Mouse (Mus musculus) CH12.LX (cell line): ENCODE results near the gene Rsph10b. TPM values are rescaled to one million over a fixed set of nuclear protein-coding genes. Genes with fewer than 3 reads are reported as not detected.
A peak's percentile ranks its signal among the peaks of the same experiment; 100 is the strongest.

Experiments used
- DNase-seq: peaks from one replicate; pipeline ENCODE4 v3.0.0-alpha.2; 2013; ENCODE audit errors: extremely low read depth
- H3K27ac ChIP-seq: 2 replicates; pipeline ENCODE4 v1.5.1; 2012; ENCODE audit warnings: low read depth, mild to moderate bottlenecking, control low read depth, moderate library complexity; ENCODE audit not compliant: insufficient read depth
- H3K27me3 ChIP-seq: replicated peaks from 2 replicates; pipeline ENCODE3; 2012; ENCODE audit warnings: inconsistent platforms
- H3K36me3 ChIP-seq, 2 experiments: replicated peaks in 1 of 2; 2 replicates each; pipeline versions ENCODE3 to v1.6.1; 2012; ENCODE audit warnings: inconsistent platforms in 1 of 2, low read length in 1 of 2, mild to moderate bottlenecking in 1 of 2, mixed read lengths in 1 of 2, moderate library complexity in 1 of 2; ENCODE audit not compliant: control insufficient read depth in 1 of 2, insufficient read depth in 1 of 2
- H3K4me1 ChIP-seq, 2 experiments: 2 replicates each; pipeline ENCODE4 v1.6.1; 2012; ENCODE audit warnings: inconsistent platforms in 1 of 2, moderate library complexity in 1 of 2; ENCODE audit not compliant: insufficient read depth in 2 of 2, control insufficient read depth in 1 of 2
- H3K4me2 ChIP-seq: 2 replicates; pipeline ENCODE4 v1.6.1; 2012; ENCODE audit warnings: low read depth, mild to moderate bottlenecking, control low read depth; ENCODE audit not compliant: poor library complexity, insufficient read depth, severe bottlenecking
- H3K4me3 ChIP-seq, 3 experiments: fragments of 150-350 bp in 1 of 3; sonication (generic) in 1 of 3; replicated peaks in 1 of 3; 2 replicates each; pipeline versions ENCODE3 to v1.5.1; 2011 to 2012; ENCODE audit warnings: low read depth in 2 of 3, low read length in 2 of 3, mild to moderate bottlenecking in 2 of 3, moderate library complexity in 2 of 3, control low read depth in 1 of 3, improper control_type of control experiment in 1 of 3, inconsistent platforms in 1 of 3, mixed read lengths in 1 of 3; ENCODE audit not compliant: poor library complexity in 1 of 3
- H3K79me2 ChIP-seq: replicated peaks from 2 replicates; pipeline ENCODE4 v1.6.1; 2012; ENCODE audit warnings: mild to moderate bottlenecking, moderate library complexity; ENCODE audit not compliant: control insufficient read depth, poor library complexity, insufficient read depth, severe bottlenecking; ENCODE audit errors: extremely low read depth
- H3K9ac ChIP-seq: 2 replicates; pipeline ENCODE4 v1.6.1; 2012; ENCODE audit warnings: low read depth, mild to moderate bottlenecking, control low read depth, moderate library complexity; ENCODE audit not compliant: insufficient read depth
- H3K9me3 ChIP-seq: replicated peaks from 2 replicates; pipeline ENCODE3; 2012; ENCODE audit warnings: low read length, inconsistent platforms, mixed read lengths
- BHLHE40 ChIP-seq: IDR thresholded peaks from 2 replicates; pipeline ENCODE4 v1.6.1; 2011; ENCODE audit warnings: mild to moderate bottlenecking, low read depth, low read length, improper control_type of control experiment
- CHD1 ChIP-seq: IDR thresholded peaks from 2 replicates; pipeline ENCODE4 v1.6.1; 2012; ENCODE audit warnings: low read depth, low read length, improper control_type of control experiment, inconsistent platforms
- CHD2 ChIP-seq: IDR thresholded peaks from 2 replicates; pipeline ENCODE4 v1.6.1; 2011; ENCODE audit warnings: low read length, improper control_type of control experiment
- CTCF ChIP-seq, 2 experiments: IDR thresholded peaks in 1 of 2; conservative IDR thresholded peaks in 1 of 2; 2 replicates each; pipeline ENCODE4 v1.5.1; 2011 to 2012; ENCODE audit warnings: low read depth in 2 of 2, low read length in 2 of 2, improper control_type of control experiment in 1 of 2, inconsistent platforms in 1 of 2, mild to moderate bottlenecking in 1 of 2, moderate library complexity in 1 of 2
- E2F4 ChIP-seq: IDR thresholded peaks from 2 replicates; pipeline ENCODE4 v1.6.1; 2011; ENCODE audit warnings: low read depth, low read length, improper control_type of control experiment; ENCODE audit not compliant: insufficient replicate concordance
- ELF1 ChIP-seq: IDR thresholded peaks from 2 replicates; pipeline ENCODE4 v1.6.1; 2014; ENCODE audit warnings: low read depth, mild to moderate bottlenecking, inconsistent platforms, low read length, improper control_type of control experiment
- EP300 ChIP-seq: IDR thresholded peaks from 2 replicates; pipeline ENCODE4 v1.6.1; 2011; ENCODE audit warnings: low read length, improper control_type of control experiment
- ETS1 ChIP-seq: conservative IDR thresholded peaks from 2 replicates; pipeline ENCODE4 v1.6.1; 2012; ENCODE audit warnings: low read depth, mild to moderate bottlenecking, inconsistent platforms, low read length, improper control_type of control experiment, moderate library complexity
- GABPA ChIP-seq: IDR thresholded peaks from 2 replicates; pipeline ENCODE4 v1.6.1; 2012; ENCODE audit warnings: low read depth, low read length, improper control_type of control experiment, inconsistent platforms; ENCODE audit not compliant: insufficient replicate concordance
- HCFC1 ChIP-seq: IDR thresholded peaks from 2 replicates; pipeline ENCODE4 v1.6.1; 2012; ENCODE audit warnings: low read depth, mild to moderate bottlenecking, inconsistent platforms, low read length, improper control_type of control experiment
- IRF4 ChIP-seq: IDR thresholded peaks from 2 replicates; pipeline ENCODE4 v1.6.1; 2014; ENCODE audit warnings: low read depth, mild to moderate bottlenecking, inconsistent platforms, low read length, improper control_type of control experiment
- JUN ChIP-seq: IDR thresholded peaks from 2 replicates; pipeline ENCODE4 v1.6.1; 2011; ENCODE audit warnings: low read depth, mild to moderate bottlenecking, low read length, improper control_type of control experiment, moderate library complexity; ENCODE audit not compliant: insufficient read depth
- JUND ChIP-seq: conservative IDR thresholded peaks from 2 replicates; pipeline ENCODE4 v1.6.1; 2011; ENCODE audit warnings: low read depth, low read length, improper control_type of control experiment
- MAFK ChIP-seq: IDR thresholded peaks from 2 replicates; pipeline ENCODE4 v1.6.1; 2011; ENCODE audit warnings: low read length, improper control_type of control experiment; ENCODE audit not compliant: insufficient replicate concordance
- MAX ChIP-seq: IDR thresholded peaks from 2 replicates; pipeline ENCODE4 v1.6.1; 2011; ENCODE audit warnings: low read length, improper control_type of control experiment
- MAZ ChIP-seq: IDR thresholded peaks from 2 replicates; pipeline ENCODE4 v1.6.1; 2012; ENCODE audit warnings: low read depth, mild to moderate bottlenecking, inconsistent platforms, low read length, improper control_type of control experiment, moderate library complexity
- MEF2A ChIP-seq: IDR thresholded peaks from 2 replicates; pipeline ENCODE4 v1.6.1; 2014; ENCODE audit warnings: low read depth, mild to moderate bottlenecking, inconsistent platforms, low read length, improper control_type of control experiment, borderline replicate concordance
- MXI1 ChIP-seq: IDR thresholded peaks from 2 replicates; pipeline ENCODE4 v1.6.1; 2011; ENCODE audit warnings: mild to moderate bottlenecking, low read depth, low read length, improper control_type of control experiment
- MYC ChIP-seq: IDR thresholded peaks from 2 replicates; pipeline ENCODE4 v1.6.1; 2011; ENCODE audit warnings: low read depth, mild to moderate bottlenecking, improper control_type of control experiment, low read length
- NELFE ChIP-seq: IDR thresholded peaks from 2 replicates; pipeline ENCODE4 v1.6.1; 2011; ENCODE audit warnings: low read depth, low read length, improper control_type of control experiment
- POLR2A ChIP-seq: IDR thresholded peaks from 2 replicates; pipeline ENCODE4 v1.6.1; 2011; ENCODE audit warnings: low read depth, mild to moderate bottlenecking, improper control_type of control experiment, low read length
- POLR2AphosphoS2 ChIP-seq: IDR thresholded peaks from 2 replicates; pipeline ENCODE4 v1.6.1; 2011; ENCODE audit warnings: low read depth, low read length, improper control_type of control experiment
- RAD21 ChIP-seq: IDR thresholded peaks from 2 replicates; pipeline ENCODE4 v1.6.1; 2011; ENCODE audit warnings: low read depth, mild to moderate bottlenecking, low read length, improper control_type of control experiment, moderate library complexity
- RCOR1 ChIP-seq: conservative IDR thresholded peaks from 2 replicates; pipeline ENCODE4 v1.6.1; 2012; ENCODE audit warnings: low read depth, mild to moderate bottlenecking, inconsistent platforms, low read length, improper control_type of control experiment
- SIN3A ChIP-seq: IDR thresholded peaks from 2 replicates; pipeline ENCODE4 v1.6.1; 2012; ENCODE audit warnings: low read length, improper control_type of control experiment, inconsistent platforms
- TBP ChIP-seq: conservative IDR thresholded peaks from 2 replicates; pipeline ENCODE4 v1.6.1; 2011; ENCODE audit warnings: low read depth, low read length, improper control_type of control experiment
- TCF12 ChIP-seq: IDR thresholded peaks from 2 replicates; pipeline ENCODE4 v1.6.1; 2014; ENCODE audit warnings: low read depth, mild to moderate bottlenecking, inconsistent platforms, low read length, improper control_type of control experiment
- UBTF ChIP-seq: IDR thresholded peaks from 2 replicates; pipeline ENCODE4 v1.6.1; 2012; ENCODE audit warnings: low read depth, mild to moderate bottlenecking, inconsistent platforms, low read length, improper control_type of control experiment, moderate library complexity
- USF1 ChIP-seq: IDR thresholded peaks from 2 replicates; pipeline ENCODE4 v1.6.1; 2014; ENCODE audit warnings: low read depth, mild to moderate bottlenecking, inconsistent platforms, low read length, improper control_type of control experiment
- USF2 ChIP-seq: conservative IDR thresholded peaks from 2 replicates; pipeline ENCODE4 v1.6.1; 2011; ENCODE audit warnings: low read depth, low read length, improper control_type of control experiment
- ZMIZ1 ChIP-seq: IDR thresholded peaks from 2 replicates; pipeline ENCODE4 v1.6.1; 2012; ENCODE audit warnings: low read depth, mild to moderate bottlenecking, inconsistent platforms, low read length, improper control_type of control experiment
- dilution Hi-C: fragments of 300-500 bp; cut with MboI; formaldehyde crosslinking; loops from 2 replicates; pipeline ENCODE4 v1.14.3; 2020; ENCODE audit warnings: low sequenced_read_pairs; ENCODE audit not compliant: extremely low pct_unique_long_range_greater_than_20kb, extremely low pct_ligation_motif_present
- in situ Hi-C: fragments of 300-500 bp; cut with MboI; formaldehyde crosslinking; loops from 3 replicates; pipeline ENCODE4 v1.14.3; 2019; ENCODE audit warnings: low sequenced_read_pairs, low pct_ligation_motif_present, low pct_unique_long_range_greater_than_20kb, mixed read lengths
- polyA plus RNA-seq: library from polyadenylated mRNA; unstranded; fragments of >175 nt; gene quantifications from 2 replicates; pipeline ENCODE4 v1.2.1, GENCODE M21; 2012; ENCODE audit warnings: low read depth; ENCODE audit not compliant: insufficient read length
- total RNA-seq, 2 experiments: library from RNA; depleted of rRNA; stranded (reverse); fragments of 300-350 nt in 1 of 2; fragments of >200 nt in 1 of 2; gene quantifications; 2 replicates each; pipeline ENCODE4 v1.2.3; 2012 to 2014

Rsph10b gene
- total and polyA plus RNA-seq, 3 experiments = 0.28 to 0.31 (median 0.30) TPM

DNA sequence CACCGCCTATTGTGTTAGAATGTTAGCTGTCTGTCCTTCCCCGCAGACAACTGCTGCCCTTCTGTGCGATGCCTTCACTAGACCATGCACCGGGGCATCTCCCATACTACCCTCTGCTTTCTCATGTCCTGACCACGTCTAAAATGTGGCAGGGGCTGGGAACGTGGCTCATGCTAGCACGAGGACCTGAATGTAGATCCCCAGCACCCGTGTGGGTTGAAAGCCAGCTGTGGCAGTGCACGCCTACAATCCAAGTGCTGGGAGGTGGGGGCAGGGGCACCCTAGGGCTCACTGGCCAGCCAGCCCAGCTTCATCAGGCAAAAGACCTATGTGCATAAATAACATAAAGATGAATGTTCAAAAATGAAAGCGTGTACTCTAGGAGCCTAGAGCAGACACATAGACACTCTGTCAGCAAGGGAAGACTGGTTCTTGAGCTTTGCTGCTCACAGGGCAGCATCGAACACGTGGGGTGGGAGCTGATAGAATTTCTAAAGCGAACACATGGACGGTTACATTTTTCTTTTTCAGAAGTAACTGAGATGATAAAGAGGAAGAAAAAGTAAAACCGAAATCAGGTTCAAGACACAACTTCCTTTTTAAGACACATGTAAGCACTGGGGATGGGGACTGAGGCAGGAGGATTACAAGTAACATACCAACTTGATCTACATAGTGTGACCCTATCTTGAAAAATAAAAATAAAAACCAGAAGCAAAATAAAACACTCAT is 69.8 kb downstream of the Rsph10b start:
- peaks cover 10 to 31% of the 10 kb centered on the region in 2 experiments for H3K4me1 ChIP-seq
- TF ChIP-seq RAD21 = no peak
- no peak for TF ChIP-seq E2F4
- peak; percentile 99 for TF ChIP-seq MYC
- no peak for TF ChIP-seq CTCF (conservative IDR thresholded peaks at IDR 0.05 in 1 of 2, IDR thresholded peaks at IDR 0.05 in 1 of 2; ENCODE audit: low read depth in 2 of 2, low read length in 2 of 2)
- no peak for TF ChIP-seq NELFE
- peak; percentile 37; the same call in 1 of the 2 replicates for TF ChIP-seq ETS1
- TF ChIP-seq MAFK = no peak
- TF ChIP-seq TCF12 = no peak; the same call in 1 of the 2 replicates
- peak; percentile 39; the same call in 1 of the 2 replicates for TF ChIP-seq POLR2A
- no peak for TF ChIP-seq UBTF
- TF ChIP-seq IRF4 = peak; percentile 72; the same call in 1 of the 2 replicates
- peak; percentile 97 for TF ChIP-seq MAX
- peak; percentile 73 for TF ChIP-seq EP300
- TF ChIP-seq HCFC1 = no peak
- 0 out of 2 replicates have a peak, but pooled peaks have one; percentile 30 for TF ChIP-seq TBP
- TF ChIP-seq GABPA = no peak
- no peak for TF ChIP-seq MAZ
- peak; percentile 83 for TF ChIP-seq BHLHE40
- no peak for TF ChIP-seq MEF2A
- TF ChIP-seq ZMIZ1 = no peak
- no peak for TF ChIP-seq ELF1
- peak; percentile 73 for TF ChIP-seq CHD2
- 0 out of 2 replicates have a peak, but pooled peaks have one; percentile 60 for TF ChIP-seq POLR2AphosphoS2
- no peak for TF ChIP-seq JUND
- peak; percentile 84 for TF ChIP-seq SIN3A
- no peak for TF ChIP-seq USF2
- TF ChIP-seq JUN = 0 out of 2 replicates have a peak, but pooled peaks have one; percentile 17
- TF ChIP-seq USF1 = peak; percentile 20; the same call in 1 of the 2 replicates
- peak; percentile 95 for TF ChIP-seq MXI1
- TF ChIP-seq RCOR1 = no peak
- TF ChIP-seq CHD1 = no peak
- dilution Hi-C loops = no loop called here
- peak overlapping the region; percentile 15; the same call in 1 of the 2 replicates for H3K9ac ChIP-seq
- H3K27me3 ChIP-seq = no peaks in the 10 kb centered on the region
- peaks cover 2% of the 10 kb centered on the region for H3K9me3 ChIP-seq
- peak; percentile 78 for DNase-seq
- H3K27ac ChIP-seq = peak overlapping the region; percentile 95
- in situ Hi-C loops = no loop called here
- H3K79me2 ChIP-seq = no peaks in the 10 kb centered on the region
- H3K4me2 ChIP-seq = peak overlapping the region; percentile 31
- peak overlapping the region in 1 of 3 experiments; percentile 25 for H3K4me3 ChIP-seq
- peaks cover 51 to 79% of the 10 kb centered on the region in 2 experiments for H3K36me3 ChIP-seq
